Mouse (Mus musculus) cortical plate, adult 2 months (tissue): Measurements from ENCODE around the gene Mfsd14a.

Experiments
- CTCF ChIP-seq: fragments of 200-500 bp; IDR thresholded peaks from 2 replicates; pipeline ENCODE4 v1.5.1; 2011; ENCODE audit warnings: mild to moderate bottlenecking, control low read depth, low read length; ENCODE audit not compliant: insufficient read depth; ENCODE audit errors: extremely low read depth
- POLR2A ChIP-seq: fragments of 200-500 bp; IDR thresholded peaks from 2 replicates; pipeline ENCODE4 v1.6.1; 2011; ENCODE audit warnings: mild to moderate bottlenecking, low read length, control low read depth; ENCODE audit not compliant: insufficient read depth; ENCODE audit errors: extremely low read depth

- TF ChIP-seq POLR2A (no peak), CTCF (no peak)
These were observed 20.1 kb downstream of the Mfsd14a start for GRCm38 (mm10) chr3:116642373-116642772.
